Mouse (Mus musculus) limb, embryonic 10.5 days (tissue): Measurements from ENCODE around the gene Sh3glb1. TPM values are rescaled to one million over a fixed set of nuclear protein-coding genes. Genes with fewer than 3 reads are reported as not detected.
"Not testable (repeated sequence)": the region's sequence is repeated elsewhere in the genome, so short reads cannot be mapped to it uniquely, and the experiment has no call there.

Experiments
- DNase-seq: peaks from one replicate; pipeline ENCODE4 v3.0.0-alpha.2; 2017; ENCODE audit warnings: low spot score
- H3K27ac ChIP-seq: fragments of 300-500 bp; sonication (generic); 2 replicates; pipeline ENCODE4 v1.5.1; 2016; ENCODE audit warnings: mild to moderate bottlenecking
- H3K27me3 ChIP-seq: fragments of 300-500 bp; sonication (generic); 2 replicates; pipeline ENCODE4 v1.6.1; 2016; ENCODE audit warnings: low read depth, mild to moderate bottlenecking; ENCODE audit not compliant: poor library complexity, severe bottlenecking
- H3K36me3 ChIP-seq: fragments of 300-500 bp; sonication (generic); 2 replicates; pipeline ENCODE4 v1.6.1; 2016; ENCODE audit warnings: mild to moderate bottlenecking, moderate library complexity
- H3K4me1 ChIP-seq: fragments of 300-500 bp; sonication (generic); 2 replicates; pipeline ENCODE4 v1.6.1; 2016
- H3K4me3 ChIP-seq: fragments of 300-500 bp; sonication (generic); 2 replicates; pipeline ENCODE4 v1.5.1; 2016; ENCODE audit warnings: mild to moderate bottlenecking, moderate library complexity
- H3K9me3 ChIP-seq: fragments of 300-500 bp; sonication (generic); replicated peaks from 2 replicates; pipeline ENCODE4 v1.6.1; 2016; ENCODE audit warnings: mild to moderate bottlenecking
- WGBS: fragments of 180-500 bp; shearing (Covaris S2); methylation state at CpG from one replicate; pipeline ENCODE4 v1.1.7; 2016; 5-methylcytosine and 5-hydroxymethylcytosine counted together
- polyA plus RNA-seq: library from polyadenylated mRNA; unstranded; fragments of >200 nt; fragmentation: Nextera tagmentation; extraction: Ambion mirVana; gene quantifications from 2 replicates; pipeline ENCODE4 v1.2.1, GENCODE M21; 2016

Sh3glb1 gene
- 66.7 and 73.7 TPM in 2 replicates for polyA plus RNA-seq

GRCm38 (mm10) chr3:144719901-144720747 is at the start of gene Sh3glb1:
TSS of gene Sh3glb1 (minus strand) at chr3:144720335.
- Histone ChIP-seq H3K27me3 (no peaks in the 10 kb centered on the region), H3K9me3 (no peaks in the 10 kb centered on the region), H3K4me1 (peaks cover 37% of the 10 kb centered on the region), H3K27ac (peak within 1 kb of the TSS; percentile 96), H3K4me3 (peak within 1 kb of the TSS; percentile 86), H3K36me3 (no peaks in the 10 kb centered on the region)
- peak; percentile 97 for DNase-seq
- WGBS, result under 1% methylated on average over 94 of the region's 98 CpGs

GRCm38 (mm10) chr3:144765161-144765560 is 45.0 kb upstream of the Sh3glb1 start:
- WGBS, result 92% methylated on average over 4 of the region's 4 CpGs
- Histone ChIP-seq H3K27me3 (no peaks in the 10 kb centered on the region), H3K27ac (no peak overlapping the region), H3K4me3 (no peak overlapping the region), H3K36me3 (no peaks in the 10 kb centered on the region), H3K4me1 (peaks cover 4% of the 10 kb centered on the region; the same call in 1 of the 2 replicates), H3K9me3 (no peaks in the 10 kb centered on the region)
- DNase-seq, result no peak

- DNase-seq, result no peak
- 42% methylated on average over 6 of the region's 6 CpGs for WGBS
- Histone ChIP-seq H3K36me3 (no peaks in the 10 kb centered on the region), H3K27me3 (no peaks in the 10 kb centered on the region), H3K9me3 (no peaks in the 10 kb centered on the region), H3K4me1 (peaks cover 4% of the 10 kb centered on the region; the same call in 1 of the 2 replicates), H3K27ac (no peak overlapping the region), H3K4me3 (no peak overlapping the region)
Measured at GRCm38 (mm10) chr3:144761454-144761853, 41.3 kb upstream of the Sh3glb1 start.

- Histone ChIP-seq H3K4me1 (peaks cover 8% of the 10 kb centered on the region; the same call in 1 of the 2 replicates), H3K9me3 (no peaks in the 10 kb centered on the region), H3K27ac (no peak within 1 kb of the TSS), H3K27me3 (no peaks in the 10 kb centered on the region), H3K4me3 (no peak within 1 kb of the TSS), H3K36me3 (no peaks in the 10 kb centered on the region)
- WGBS, result 81% methylated on average over 10 of the region's 11 CpGs
- no peak for DNase-seq
Measured at GRCm38 (mm10) chr3:144760592-144761309, 40.6 kb upstream of the Sh3glb1 start, which contains the start of gene Clca3a1. TSS of gene Clca3a1 (minus strand) at chr3:144760977.

GRCm38 (mm10) chr3:144759719-144760118 is 39.6 kb upstream of the Sh3glb1 start:
- H3K27me3 ChIP-seq, result no peaks in the 10 kb centered on the region
- H3K9me3 ChIP-seq, result no peaks in the 10 kb centered on the region
- WGBS, result 87% methylated on average over 3 of the region's 3 CpGs
- H3K27ac ChIP-seq, result no peak overlapping the region
- no peak for DNase-seq
- H3K4me1 ChIP-seq, result peaks cover 8% of the 10 kb centered on the region; the same call in 1 of the 2 replicates
- no peaks in the 10 kb centered on the region for H3K36me3 ChIP-seq
- no peak overlapping the region for H3K4me3 ChIP-seq

- peak; percentile 45 for DNase-seq
- 52% methylated on average over 8 of the region's 8 CpGs for WGBS
Measured at GRCm38 (mm10) chr3:144756103-144756502, 36.0 kb upstream of the Sh3glb1 start.

GRCm38 (mm10) chr3:144753120-144753519 is 33.0 kb upstream of the Sh3glb1 start:
- DNase-seq, result peak; percentile 39
- no peaks in the 10 kb centered on the region for H3K27me3 ChIP-seq
- WGBS, result 2% methylated on average over 2 of the region's 2 CpGs

More at GRCm38 (mm10) chr3:144756103-144756502, 36.0 kb upstream of the Sh3glb1 start:
- not testable (repeated sequence) for H3K4me3 ChIP-seq, H3K4me1 ChIP-seq, H3K27me3 ChIP-seq, H3K9me3 ChIP-seq, H3K36me3 ChIP-seq
- H3K27ac ChIP-seq, result peak overlapping the region; percentile 4; the same call in 1 of the 2 replicates

GRCm38 (mm10) chr3:144749062-144749963 is 29.2 kb upstream of the Sh3glb1 start:
- not testable (repeated sequence) for H3K36me3 ChIP-seq, DNase-seq, H3K27ac ChIP-seq, H3K27me3 ChIP-seq, H3K9me3 ChIP-seq, H3K4me3 ChIP-seq, H3K4me1 ChIP-seq
- WGBS, result 57% methylated on average over 20 of the region's 21 CpGs

More at GRCm38 (mm10) chr3:144753120-144753519, 33.0 kb upstream of the Sh3glb1 start:
- no peak overlapping the region for H3K4me3 ChIP-seq
- no peak overlapping the region for H3K27ac ChIP-seq
- no peaks in the 10 kb centered on the region for H3K9me3 ChIP-seq
- H3K36me3 ChIP-seq, result no peaks in the 10 kb centered on the region
- H3K4me1 ChIP-seq, result peaks cover 4% of the 10 kb centered on the region; the same call in 1 of the 2 replicates

GRCm38 (mm10) chr3:144747706-144748105 is 27.6 kb upstream of the Sh3glb1 start:
- WGBS, result 82% methylated on average over 3 of the region's 3 CpGs
- not testable (repeated sequence) for H3K36me3 ChIP-seq, DNase-seq

GRCm38 (mm10) chr3:144738396-144738795 is 18.3 kb upstream of the Sh3glb1 start:
- not testable (repeated sequence) for H3K36me3 ChIP-seq, H3K4me3 ChIP-seq, DNase-seq, H3K27ac ChIP-seq, H3K9me3 ChIP-seq, H3K4me1 ChIP-seq, H3K27me3 ChIP-seq
- 73% methylated on average over 24 of the region's 24 CpGs for WGBS

More at GRCm38 (mm10) chr3:144747706-144748105, 27.6 kb upstream of the Sh3glb1 start:
- not testable (repeated sequence) for H3K27ac ChIP-seq, H3K27me3 ChIP-seq, H3K9me3 ChIP-seq, H3K4me1 ChIP-seq, H3K4me3 ChIP-seq

- 30% methylated on average over 9 of the region's 9 CpGs for WGBS
- peak; percentile 63 for DNase-seq
- H3K9me3 ChIP-seq, result no peaks in the 10 kb centered on the region
- no peaks in the 10 kb centered on the region for H3K27me3 ChIP-seq
- H3K4me3 ChIP-seq, result no peak overlapping the region
- H3K4me1 ChIP-seq, result no peaks in the 10 kb centered on the region
- H3K27ac ChIP-seq, result no peak overlapping the region
- H3K36me3 ChIP-seq, result no peaks in the 10 kb centered on the region
Measured at GRCm38 (mm10) chr3:144736831-144737230, 16.7 kb upstream of the Sh3glb1 start.

GRCm38 (mm10) chr3:144723455-144723854 is 3.3 kb upstream of the Sh3glb1 start:
- 51% methylated on average over 4 of the region's 4 CpGs for WGBS
- H3K4me1 ChIP-seq, result peaks cover 16% of the 10 kb centered on the region
- no peaks in the 10 kb centered on the region for H3K27me3 ChIP-seq
- DNase-seq, result no peak
- no peaks in the 10 kb centered on the region for H3K36me3 ChIP-seq
- H3K9me3 ChIP-seq, result no peaks in the 10 kb centered on the region
- no peak overlapping the region for H3K4me3 ChIP-seq
- no peak overlapping the region for H3K27ac ChIP-seq
